Mouse (Mus musculus): Measurements from ENCODE around the gene Gng12.
"Not testable (repeated sequence)": the region's sequence is repeated elsewhere in the genome, so short reads cannot be mapped to it uniquely, and the experiment has no call there.

The Gng12 gene

GRCm38 (mm10) chr6:66955089-66955657 lies 59.0 kb downstream of the Gng12 start:
- peak; percentile 44 for DNase-seq (ENCODE audit: low spot score)

GRCm38 (mm10) chr6:66958466-66959235 lies 62.5 kb downstream of the Gng12 start:
- DNase-seq (ENCODE audit: low spot score) = no peak

- peak; percentile 74 for DNase-seq (ENCODE audit: low spot score)
Observed at GRCm38 (mm10) chr6:66962582-66963043, 66.4 kb downstream of the Gng12 start.

- DNase-seq (ENCODE audit: low spot score) = no peak
Observed at GRCm38 (mm10) chr6:66963068-66963467, 66.9 kb downstream of the Gng12 start.

- DNase-seq (ENCODE audit: low spot score) = not testable (repeated sequence)
Observed at GRCm38 (mm10) chr6:66963651-66964050, 67.5 kb downstream of the Gng12 start.

- no peak for DNase-seq (ENCODE audit: low spot score)
Observed at GRCm38 (mm10) chr6:66964222-66964621, 68.0 kb downstream of the Gng12 start.

GRCm38 (mm10) chr6:66965203-66965602 lies 69.0 kb downstream of the Gng12 start:
- peak; percentile 48 for DNase-seq (ENCODE audit: low spot score)

- DNase-seq (ENCODE audit: low spot score) = no peak
Observed at GRCm38 (mm10) chr6:66967788-66968187, 71.6 kb downstream of the Gng12 start.

- no peak for DNase-seq (ENCODE audit: low spot score)
Observed at GRCm38 (mm10) chr6:66969446-66969845, 73.2 kb downstream of the Gng12 start.

GRCm38 (mm10) chr6:66972300-66972699 lies 76.1 kb downstream of the Gng12 start:
- DNase-seq (ENCODE audit: low spot score) = no peak

GRCm38 (mm10) chr6:66973180-66973579 lies 77.0 kb downstream of the Gng12 start:
- peak; percentile 43 for DNase-seq (ENCODE audit: low spot score)

GRCm38 (mm10) chr6:66975522-66975921 lies 79.3 kb downstream of the Gng12 start:
- no peak for DNase-seq (ENCODE audit: low spot score)

- DNase-seq (ENCODE audit: low spot score) = no peak
Observed at GRCm38 (mm10) chr6:66979197-66979596, 83.0 kb downstream of the Gng12 start.

GRCm38 (mm10) chr6:66980040-66980439 lies 83.8 kb downstream of the Gng12 start:
- DNase-seq (ENCODE audit: low spot score) = no peak

- no peak for DNase-seq (ENCODE audit: low spot score)
Observed at GRCm38 (mm10) chr6:66981366-66981765, 85.2 kb downstream of the Gng12 start.

- DNase-seq (ENCODE audit: low spot score) = no peak
Observed at GRCm38 (mm10) chr6:66981864-66982263, 85.7 kb downstream of the Gng12 start.

- DNase-seq (ENCODE audit: low spot score) = no peak
Observed at GRCm38 (mm10) chr6:66984079-66984478, 87.9 kb downstream of the Gng12 start.

GRCm38 (mm10) chr6:66984672-66985071 lies 88.5 kb downstream of the Gng12 start:
- no peak for DNase-seq (ENCODE audit: low spot score)

- no peak for DNase-seq (ENCODE audit: low spot score)
Observed at GRCm38 (mm10) chr6:66985500-66985899, 89.3 kb downstream of the Gng12 start.

- no peak for DNase-seq (ENCODE audit: low spot score)
Observed at GRCm38 (mm10) chr6:66986063-66986462, 89.9 kb downstream of the Gng12 start.

GRCm38 (mm10) chr6:66987643-66988042 lies 91.4 kb downstream of the Gng12 start:
- no peak for DNase-seq (ENCODE audit: low spot score)

GRCm38 (mm10) chr6:66988363-66988762 lies 92.2 kb downstream of the Gng12 start:
- no peak for DNase-seq (ENCODE audit: low spot score)

GRCm38 (mm10) chr6:66989037-66989436 lies 92.8 kb downstream of the Gng12 start:
- DNase-seq (ENCODE audit: low spot score) = no peak

GRCm38 (mm10) chr6:66989518-66989917 lies 93.3 kb downstream of the Gng12 start:
- DNase-seq (ENCODE audit: low spot score) = no peak

All from lung, postnatal 25 days (tissue).